Mouse (Mus musculus): ENCODE measurements around the gene Ptges2. TPM values are rescaled to one million over a fixed set of nuclear protein-coding genes. Genes with fewer than 3 reads are reported as not detected.

Gene Ptges2
- total and polyA plus RNA-seq, 3 experiments: 17.1 to 21.3 (median 20.3) TPM

DNA sequence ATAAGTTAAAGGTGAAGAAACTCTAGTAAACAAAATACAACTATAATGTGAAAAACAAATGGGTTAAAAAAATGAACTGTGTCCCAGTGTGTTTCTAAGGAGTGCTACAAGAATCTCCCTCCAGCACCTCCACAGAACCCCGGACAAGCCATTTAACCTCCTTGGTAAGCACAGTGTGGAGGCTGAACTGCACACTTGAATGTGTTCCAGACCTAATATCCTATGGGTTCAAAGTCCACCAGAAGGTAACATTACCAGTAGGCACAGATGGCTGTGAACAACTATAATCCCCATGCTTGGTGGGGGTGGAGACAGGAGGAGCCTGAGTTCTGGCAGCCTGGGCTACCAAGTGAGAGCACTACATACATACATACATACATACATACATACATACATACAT lies 44.9 kb downstream of the Ptges2 start:
- dilution Hi-C loops (cut with MboI; ENCODE audit: extremely low pct_ligation_motif_present, extremely low pct_unique_long_range_greater_than_20kb, low sequenced_read_pairs): no loop called here
- no peak for DNase-seq (ENCODE audit: extremely low read depth)
- H3K4me2 ChIP-seq (ENCODE audit: insufficient read depth, low read depth, poor library complexity, severe bottlenecking): no peak overlapping the region
- H3K27ac ChIP-seq (ENCODE audit: insufficient read depth, low read depth): no peak overlapping the region
- no peak overlapping the region for H3K9ac ChIP-seq (ENCODE audit: insufficient read depth, low read depth)
- no peaks in the 10 kb centered on the region for H3K9me3 ChIP-seq (replicated peaks; ENCODE audit: low read length)
- peaks cover 7 to 30% of the 10 kb centered on the region in 2 experiments; a peak in 3 of 4 replicates for H3K4me1 ChIP-seq (ENCODE audit: control insufficient read depth in 1 of 2, insufficient read depth in 2 of 2)
- in situ Hi-C loops (cut with MboI; ENCODE audit: low pct_ligation_motif_present, low pct_unique_long_range_greater_than_20kb, low sequenced_read_pairs): no loop called here
- no peak overlapping the region for H3K4me3 ChIP-seq (replicated peaks in 1 of 3; ENCODE audit: low read depth in 2 of 3, low read length in 2 of 3, poor library complexity in 1 of 3)
- H3K79me2 ChIP-seq (replicated peaks; ENCODE audit: control insufficient read depth, extremely low read depth, insufficient read depth, poor library complexity, severe bottlenecking): peaks cover 10% of the 10 kb centered on the region; the same call in 1 of the 2 replicates
- peaks cover 3 to 48% of the 10 kb centered on the region in 2 experiments for H3K36me3 ChIP-seq (replicated peaks in 1 of 2; ENCODE audit: control insufficient read depth in 1 of 2, insufficient read depth in 1 of 2, low read length in 1 of 2)
- no peaks in the 10 kb centered on the region for H3K27me3 ChIP-seq (replicated peaks)
- no peak for TF ChIP-seq CTCF (conservative IDR thresholded peaks at IDR 0.05 in 1 of 2, IDR thresholded peaks at IDR 0.05 in 1 of 2; ENCODE audit: low read depth in 2 of 2, low read length in 2 of 2)
- no peak for TF ChIP-seq POLR2A (IDR thresholded peaks at IDR 0.05; ENCODE audit: low read depth, low read length)
- TF ChIP-seq SIN3A (IDR thresholded peaks at IDR 0.05; ENCODE audit: low read length): no peak
- TF ChIP-seq SMC3 (IDR thresholded peaks at IDR 0.05; ENCODE audit: low read depth, low read length): no peak
- no peak for TF ChIP-seq CHD1 (IDR thresholded peaks at IDR 0.05; ENCODE audit: low read depth, low read length)
- no peak for TF ChIP-seq CHD2 (IDR thresholded peaks at IDR 0.05; ENCODE audit: low read length)

DNA sequence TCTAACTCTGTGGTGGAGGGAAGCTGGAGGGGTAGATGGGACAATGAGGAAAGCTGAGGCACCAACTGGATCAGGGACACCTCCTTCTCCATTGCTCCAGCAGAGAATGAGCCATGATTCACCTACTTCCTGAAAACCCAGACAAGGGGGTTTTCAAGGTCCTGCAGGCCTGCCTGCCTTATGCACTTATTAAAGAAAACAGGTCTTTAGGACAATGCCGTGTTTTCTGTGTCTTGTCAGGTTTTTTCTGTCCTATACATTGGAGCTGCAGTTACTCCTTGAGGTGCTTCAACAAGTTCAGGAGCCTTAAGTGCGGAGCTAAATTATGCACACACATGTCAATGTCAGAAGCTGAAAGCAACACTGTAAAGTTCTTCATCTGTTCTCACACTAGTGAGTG lies 45.9 kb downstream of the Ptges2 start:
- in situ Hi-C loops (cut with MboI; ENCODE audit: low pct_ligation_motif_present, low pct_unique_long_range_greater_than_20kb, low sequenced_read_pairs): no loop called here
- Histone ChIP-seq H3K9me3 (replicated peaks; ENCODE audit: low read length) (no peaks in the 10 kb centered on the region), H3K9ac (ENCODE audit: insufficient read depth, low read depth) (no peak overlapping the region), H3K27me3 (replicated peaks) (no peaks in the 10 kb centered on the region), H3K79me2 (replicated peaks; ENCODE audit: control insufficient read depth, extremely low read depth, insufficient read depth, poor library complexity, severe bottlenecking) (peaks cover 4% of the 10 kb centered on the region; the same call in 1 of the 2 replicates), H3K4me2 (ENCODE audit: insufficient read depth, low read depth, poor library complexity, severe bottlenecking) (no peak overlapping the region), H3K27ac (ENCODE audit: insufficient read depth, low read depth) (no peak overlapping the region), H3K36me3 (replicated peaks in 1 of 2; ENCODE audit: control insufficient read depth in 1 of 2, insufficient read depth in 1 of 2, low read length in 1 of 2) (peaks cover 3 to 53% of the 10 kb centered on the region in 2 experiments), H3K4me3 (replicated peaks in 1 of 3; ENCODE audit: low read depth in 2 of 3, low read length in 2 of 3, poor library complexity in 1 of 3) (no peak overlapping the region), H3K4me1 (ENCODE audit: control insufficient read depth in 1 of 2, insufficient read depth in 2 of 2) (peaks cover 7 to 30% of the 10 kb centered on the region in 2 experiments; a peak in 3 of 4 replicates)
- dilution Hi-C loops (cut with MboI; ENCODE audit: extremely low pct_ligation_motif_present, extremely low pct_unique_long_range_greater_than_20kb, low sequenced_read_pairs): no loop called here
- TF ChIP-seq NELFE (IDR thresholded peaks at IDR 0.05; ENCODE audit: low read depth, low read length): no peak
- no peak for TF ChIP-seq MEF2A (IDR thresholded peaks at IDR 0.05; ENCODE audit: borderline replicate concordance, low read depth, low read length)
- no peak for TF ChIP-seq GABPA (IDR thresholded peaks at IDR 0.05; ENCODE audit: insufficient replicate concordance, low read depth, low read length)
- TF ChIP-seq EP300 (IDR thresholded peaks at IDR 0.05; ENCODE audit: low read length): no peak
- no peak for TF ChIP-seq TCF12 (IDR thresholded peaks at IDR 0.05; ENCODE audit: low read depth, low read length)
- TF ChIP-seq MAZ (IDR thresholded peaks at IDR 0.05; ENCODE audit: low read depth, low read length): no peak
- no peak for TF ChIP-seq HCFC1 (IDR thresholded peaks at IDR 0.05; ENCODE audit: low read depth, low read length)
- no peak for TF ChIP-seq TBP (conservative IDR thresholded peaks at IDR 0.05; ENCODE audit: low read depth, low read length)
- no peak for TF ChIP-seq SMC3 (IDR thresholded peaks at IDR 0.05; ENCODE audit: low read depth, low read length)
- TF ChIP-seq SIN3A (IDR thresholded peaks at IDR 0.05; ENCODE audit: low read length): no peak
- no peak for TF ChIP-seq PAX5 (IDR thresholded peaks at IDR 0.05; ENCODE audit: low read length)
- no peak for DNase-seq (ENCODE audit: extremely low read depth)

DNA sequence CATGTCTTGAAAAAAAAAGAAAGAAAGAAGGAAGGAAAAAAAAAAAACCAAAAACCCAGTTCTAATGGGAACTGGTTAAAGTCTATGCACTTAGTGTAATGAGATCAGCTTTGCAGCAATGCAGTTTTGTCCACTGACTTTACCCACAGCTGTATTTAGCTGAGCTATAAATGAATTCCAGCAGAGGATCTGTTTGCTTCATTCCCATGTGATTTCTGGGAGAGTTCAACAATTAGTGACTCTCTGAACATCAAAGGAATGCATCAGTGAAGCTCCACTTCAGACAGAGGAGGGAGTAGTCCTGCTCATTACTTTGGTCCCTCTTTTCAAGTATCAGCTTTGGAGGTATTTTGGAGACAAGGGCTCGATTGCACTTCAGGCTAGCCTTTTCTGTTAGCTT lies 49.8 kb downstream of the Ptges2 start:
- Histone ChIP-seq H3K4me1 (ENCODE audit: control insufficient read depth in 1 of 2, insufficient read depth in 2 of 2) (peaks cover 13 to 43% of the 10 kb centered on the region in 2 experiments), H3K9ac (ENCODE audit: insufficient read depth, low read depth) (no peak overlapping the region), H3K4me2 (ENCODE audit: insufficient read depth, low read depth, poor library complexity, severe bottlenecking) (no peak overlapping the region), H3K4me3 (replicated peaks in 1 of 3; ENCODE audit: low read depth in 2 of 3, low read length in 2 of 3, poor library complexity in 1 of 3) (no peak overlapping the region), H3K27ac (ENCODE audit: insufficient read depth, low read depth) (no peak overlapping the region), H3K9me3 (replicated peaks; ENCODE audit: low read length) (peaks cover 7% of the 10 kb centered on the region), H3K79me2 (replicated peaks; ENCODE audit: control insufficient read depth, extremely low read depth, insufficient read depth, poor library complexity, severe bottlenecking) (peaks cover 16% of the 10 kb centered on the region), H3K27me3 (replicated peaks) (no peaks in the 10 kb centered on the region), H3K36me3 (replicated peaks in 1 of 2; ENCODE audit: control insufficient read depth in 1 of 2, insufficient read depth in 1 of 2, low read length in 1 of 2) (peaks cover 3 to 38% of the 10 kb centered on the region in 2 experiments)
- TF ChIP-seq RAD21 (IDR thresholded peaks at IDR 0.05; ENCODE audit: low read depth, low read length) (no peak), MXI1 (IDR thresholded peaks at IDR 0.05; ENCODE audit: low read depth, low read length) (no peak), ZKSCAN1 (IDR thresholded peaks at IDR 0.05; ENCODE audit: borderline replicate concordance, low read depth, low read length) (no peak), EP300 (IDR thresholded peaks at IDR 0.05; ENCODE audit: low read length) (no peak), RCOR1 (conservative IDR thresholded peaks at IDR 0.05; ENCODE audit: low read depth, low read length) (no peak)
- in situ Hi-C loops (cut with MboI; ENCODE audit: low pct_ligation_motif_present, low pct_unique_long_range_greater_than_20kb, low sequenced_read_pairs): no loop called here
- DNase-seq (ENCODE audit: extremely low read depth): no peak
- dilution Hi-C loops (cut with MboI; ENCODE audit: extremely low pct_ligation_motif_present, extremely low pct_unique_long_range_greater_than_20kb, low sequenced_read_pairs): no loop called here
